Mouse (Mus musculus): ENCODE measurements around the gene Rrad. TPM values are rescaled to one million over a fixed set of nuclear protein-coding genes. Genes with fewer than 3 reads are reported as not detected.

Rrad gene
- total and polyA plus RNA-seq, 2 experiments from 2014 or later = 235 to 317 TPM

DNA sequence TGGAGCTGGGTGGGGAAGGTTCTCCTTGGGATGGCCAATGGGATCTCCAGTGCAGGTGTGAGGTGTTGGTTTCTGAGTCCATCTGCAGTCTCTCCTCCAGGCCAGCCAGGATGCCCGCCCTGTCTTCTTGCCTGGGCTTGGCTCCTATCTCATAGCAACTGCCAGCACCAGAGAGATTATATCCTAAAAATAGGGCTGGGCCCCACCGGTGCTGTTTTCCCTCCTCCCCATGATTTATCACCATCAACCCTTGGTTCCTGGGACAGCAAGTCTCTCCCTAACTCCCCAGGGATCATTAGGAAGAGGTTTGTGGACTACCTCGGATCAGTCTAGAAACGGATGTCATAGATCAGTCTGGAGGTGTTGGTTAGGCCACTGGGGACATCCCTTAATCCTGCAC lies 18.0 kb downstream of the Rrad start:
- H3K36me3 ChIP-seq (replicated peaks; ENCODE audit: control insufficient read depth, insufficient read depth, low read length) = no peaks in the 10 kb centered on the region
- WGBS = 27% methylated on average over 4 of the region's 4 CpGs
- peaks cover 51% of the 10 kb centered on the region for H3K4me1 ChIP-seq (ENCODE audit: control insufficient read depth, insufficient read depth)
- H3K27me3 ChIP-seq (ENCODE audit: control insufficient read depth, insufficient read depth, low read length) = no peaks in the 10 kb centered on the region
- peak overlapping the region; percentile 91 for H3K27ac ChIP-seq (ENCODE audit: low read depth)
- no peak for ATAC-seq (ENCODE audit: insufficient read depth, low read depth)
- no peak for TF ChIP-seq CTCF (IDR thresholded peaks at IDR 0.05; ENCODE audit: low read depth)
- TF ChIP-seq EP300 (IDR thresholded peaks at IDR 0.05; ENCODE audit: low read depth) = no peak
- H3K4me2 ChIP-seq (ENCODE audit: low read depth, low read length) = peak overlapping the region; percentile 3; the same call in 1 of the 2 replicates
- no peaks in the 10 kb centered on the region for H3K9me3 ChIP-seq (replicated peaks; ENCODE audit: control insufficient read depth, low read length)
- no peak overlapping the region for H3K9ac ChIP-seq (replicated peaks; ENCODE audit: low read depth, low read length)
- no peak overlapping the region for H3K4me3 ChIP-seq (ENCODE audit: low read depth, low read length)
- DNase-seq (ENCODE audit: low spot score) = no peak

DNA sequence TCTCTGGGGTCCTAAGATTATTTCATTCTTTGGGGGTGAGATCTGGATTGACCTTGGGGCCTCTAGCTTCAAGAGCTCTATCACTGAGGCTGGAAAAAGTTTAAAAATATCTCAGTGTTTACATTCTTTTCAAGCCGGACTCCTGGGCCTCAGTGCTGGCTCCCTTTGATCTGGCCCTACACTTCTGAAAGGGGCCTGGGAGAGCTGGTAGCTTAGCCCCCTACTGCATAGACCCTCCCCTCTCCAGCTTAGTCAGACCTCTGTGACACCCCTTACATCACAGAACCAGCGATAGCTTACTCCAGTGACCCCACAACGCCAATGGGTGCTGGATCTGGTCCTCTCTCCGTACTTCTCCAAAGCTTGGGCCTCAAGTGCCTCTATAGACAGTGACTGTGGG lies 19.5 kb downstream of the Rrad start:
- H3K4me3 ChIP-seq (ENCODE audit: low read depth, low read length) = no peak overlapping the region
- H3K36me3 ChIP-seq (replicated peaks; ENCODE audit: control insufficient read depth, insufficient read depth, low read length) = no peaks in the 10 kb centered on the region
- peak overlapping the region; percentile 91 for H3K27ac ChIP-seq (ENCODE audit: low read depth)
- peaks cover 66% of the 10 kb centered on the region for H3K4me1 ChIP-seq (ENCODE audit: control insufficient read depth, insufficient read depth)
- H3K4me2 ChIP-seq (ENCODE audit: low read depth, low read length) = no peak overlapping the region
- WGBS = 20% methylated on average over 4 of the region's 4 CpGs
- no peaks in the 10 kb centered on the region for H3K27me3 ChIP-seq (ENCODE audit: control insufficient read depth, insufficient read depth, low read length)
- H3K9me3 ChIP-seq (replicated peaks; ENCODE audit: control insufficient read depth, low read length) = no peaks in the 10 kb centered on the region
- DNase-seq (ENCODE audit: low spot score) = no peak
- H3K9ac ChIP-seq (replicated peaks; ENCODE audit: low read depth, low read length) = 0 out of 2 replicates have a peak overlapping the region, but pooled peaks have one; percentile 2
- ATAC-seq (ENCODE audit: insufficient read depth, low read depth) = no peak
- TF ChIP-seq CTCF (IDR thresholded peaks at IDR 0.05; ENCODE audit: low read depth) (no peak), EP300 (IDR thresholded peaks at IDR 0.05; ENCODE audit: low read depth) (no peak)

DNA sequence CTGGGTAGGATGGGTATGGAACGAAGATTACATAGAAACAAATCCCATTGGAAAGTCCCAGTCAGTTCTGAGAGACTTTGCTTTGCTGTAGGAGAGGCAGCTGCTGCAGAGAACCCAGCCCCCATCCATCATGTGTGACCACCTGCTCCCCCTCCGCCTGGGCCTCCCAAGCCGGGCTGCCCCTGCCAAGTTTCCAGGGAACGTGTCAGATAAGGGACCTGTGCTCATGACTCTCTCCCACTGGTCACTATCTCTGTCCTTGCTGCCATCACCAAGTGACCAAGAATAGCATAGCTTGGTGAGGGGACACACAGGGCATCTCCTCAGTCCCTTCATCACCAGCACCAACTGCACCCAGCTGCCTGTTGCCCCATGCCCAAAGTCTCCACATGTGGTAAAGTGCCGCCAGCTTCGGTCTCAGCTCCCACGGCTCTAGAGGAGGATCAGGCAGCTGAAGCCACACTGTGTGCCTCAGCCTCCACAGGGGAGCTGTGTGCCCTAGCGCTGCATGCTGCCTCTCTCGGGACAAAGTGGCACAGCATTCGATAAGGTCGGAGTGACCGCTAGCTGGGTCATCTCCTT lies 20.9 kb downstream of the Rrad start:
- Histone ChIP-seq H3K4me1 (ENCODE audit: control insufficient read depth, insufficient read depth) (peaks cover 76% of the 10 kb centered on the region), H3K36me3 (replicated peaks; ENCODE audit: control insufficient read depth, insufficient read depth, low read length) (no peaks in the 10 kb centered on the region), H3K27ac (ENCODE audit: low read depth) (peak overlapping the region; percentile 91), H3K4me2 (ENCODE audit: low read depth, low read length) (peak overlapping the region; percentile 38), H3K9me3 (replicated peaks; ENCODE audit: control insufficient read depth, low read length) (no peaks in the 10 kb centered on the region), H3K4me3 (ENCODE audit: low read depth, low read length) (no peak overlapping the region), H3K9ac (replicated peaks; ENCODE audit: low read depth, low read length) (no peak overlapping the region), H3K27me3 (ENCODE audit: control insufficient read depth, insufficient read depth, low read length) (no peaks in the 10 kb centered on the region)
- peak; percentile 80 for ATAC-seq (ENCODE audit: insufficient read depth, low read depth)
- 21% methylated on average over 12 of the region's 12 CpGs for WGBS
- peak; percentile 94 for DNase-seq (ENCODE audit: low spot score)
- TF ChIP-seq EP300 (IDR thresholded peaks at IDR 0.05; ENCODE audit: low read depth) = peak; percentile 99
- no peak for TF ChIP-seq CTCF (IDR thresholded peaks at IDR 0.05; ENCODE audit: low read depth)

DNA sequence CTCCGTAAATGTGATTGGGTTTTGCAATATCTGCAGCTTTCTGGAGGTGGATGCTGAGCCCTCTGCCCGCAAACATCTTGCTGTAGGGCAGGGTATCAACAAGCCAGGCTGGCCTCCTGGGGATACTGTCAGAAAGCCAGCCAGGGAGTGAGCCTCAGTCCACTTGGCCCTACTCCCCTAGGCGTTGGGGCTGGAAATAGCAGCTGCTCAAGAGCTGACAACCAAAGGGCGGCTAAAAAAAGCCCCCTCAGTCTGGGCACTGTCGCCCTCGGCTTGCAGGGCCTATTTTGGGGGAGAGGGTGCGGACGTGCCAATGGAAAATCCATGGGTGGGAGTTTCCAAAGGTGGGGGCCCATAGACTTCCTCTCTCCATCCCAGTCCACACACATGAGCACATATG lies 21.9 kb downstream of the Rrad start:
- peak overlapping the region; percentile 91 for H3K27ac ChIP-seq (ENCODE audit: low read depth)
- H3K27me3 ChIP-seq (ENCODE audit: control insufficient read depth, insufficient read depth, low read length) = no peaks in the 10 kb centered on the region
- peak overlapping the region; percentile 38 for H3K4me2 ChIP-seq (ENCODE audit: low read depth, low read length)
- DNase-seq (ENCODE audit: low spot score) (peak; percentile 85), ATAC-seq (ENCODE audit: insufficient read depth, low read depth) (peak; percentile 57)
- H3K9me3 ChIP-seq (replicated peaks; ENCODE audit: control insufficient read depth, low read length) = no peaks in the 10 kb centered on the region
- H3K9ac ChIP-seq (replicated peaks; ENCODE audit: low read depth, low read length) = 0 out of 2 replicates have a peak overlapping the region, but pooled peaks have one; percentile 16
- 21% methylated on average over 8 of the region's 8 CpGs for WGBS
- no peaks in the 10 kb centered on the region for H3K36me3 ChIP-seq (replicated peaks; ENCODE audit: control insufficient read depth, insufficient read depth, low read length)
- TF ChIP-seq EP300 (IDR thresholded peaks at IDR 0.05; ENCODE audit: low read depth) (peak; percentile 86), CTCF (IDR thresholded peaks at IDR 0.05; ENCODE audit: low read depth) (no peak)
- H3K4me1 ChIP-seq (ENCODE audit: control insufficient read depth, insufficient read depth) = peaks cover 81% of the 10 kb centered on the region
- H3K4me3 ChIP-seq (ENCODE audit: low read depth, low read length) = peak overlapping the region; percentile 9; the same call in 1 of the 2 replicates

DNA sequence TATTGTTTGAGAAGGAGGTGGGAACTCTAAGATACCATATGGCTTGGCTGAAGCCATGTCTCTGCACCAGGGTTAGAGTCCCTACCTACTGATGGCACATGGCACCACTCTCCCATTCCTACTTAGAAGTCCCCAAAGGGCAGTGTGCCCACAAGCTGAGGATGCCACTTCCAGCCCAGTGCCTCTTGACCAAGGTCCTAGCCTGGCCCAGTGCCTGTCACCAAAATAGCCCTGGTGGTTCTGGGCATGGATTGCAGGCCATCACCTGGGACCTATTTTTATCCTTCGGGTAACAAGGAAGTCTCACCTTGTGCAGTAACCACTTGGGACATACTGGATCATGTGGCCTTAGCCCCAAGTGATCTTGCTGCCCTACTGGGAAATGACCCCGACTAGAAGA lies 23.2 kb downstream of the Rrad start:
- no peaks in the 10 kb centered on the region for H3K36me3 ChIP-seq (replicated peaks; ENCODE audit: control insufficient read depth, insufficient read depth, low read length)
- H3K4me1 ChIP-seq (ENCODE audit: control insufficient read depth, insufficient read depth) = peaks cover 74% of the 10 kb centered on the region
- WGBS = 34% methylated on average over 2 of the region's 2 CpGs
- TF ChIP-seq CTCF (IDR thresholded peaks at IDR 0.05; ENCODE audit: low read depth) (peak; percentile 31; the same call in 1 of the 2 replicates), EP300 (IDR thresholded peaks at IDR 0.05; ENCODE audit: low read depth) (peak; percentile 75; the same call in 1 of the 2 replicates)
- no peak overlapping the region for H3K4me3 ChIP-seq (ENCODE audit: low read depth, low read length)
- H3K9ac ChIP-seq (replicated peaks; ENCODE audit: low read depth, low read length) = no peak overlapping the region
- no peaks in the 10 kb centered on the region for H3K9me3 ChIP-seq (replicated peaks; ENCODE audit: control insufficient read depth, low read length)
- H3K27me3 ChIP-seq (ENCODE audit: control insufficient read depth, insufficient read depth, low read length) = no peaks in the 10 kb centered on the region
- H3K4me2 ChIP-seq (ENCODE audit: low read depth, low read length) = peak overlapping the region; percentile 38; the same call in 1 of the 2 replicates
- H3K27ac ChIP-seq (ENCODE audit: low read depth) = peak overlapping the region; percentile 91
- DNase-seq (ENCODE audit: low spot score) (no peak), ATAC-seq (ENCODE audit: insufficient read depth, low read depth) (0 out of 2 replicates have a peak, but pooled peaks have one; percentile 18)
